Mouse (Mus musculus) layer of hippocampus, postnatal 25 days (tissue): ENCODE data around the gene Arhgef3. TPM values are rescaled to one million over a fixed set of nuclear protein-coding genes. Genes with fewer than 3 reads are reported as not detected.

Experiments used
- DNase-seq, 2 experiments: peaks; one replicate each; pipeline ENCODE4 v3.0.0; 2022; ENCODE audit warnings: mixed read lengths in 2 of 2, low spot score in 1 of 2; ENCODE audit errors: extremely low spot score in 1 of 2
- total RNA-seq, 2 experiments: library from RNA; stranded (reverse); gene quantifications; 2 replicates each; pipeline ENCODE4 v1.2.3; 2021

The Arhgef3 gene
- total RNA-seq, 2 experiments from 2014 or later, result 61.4 to 77.2 TPM

- DNase-seq, result peak; percentile 77 to 79
These were observed 220.9 kb downstream of the Arhgef3 start for GRCm38 (mm10) chr14:27335331-27336207.

GRCm38 (mm10) chr14:27336208-27337114, 221.8 kb downstream of the Arhgef3 start:
- DNase-seq, result peak; percentile 20 to 42

- DNase-seq, result no peak
These were observed 222.5 kb downstream of the Arhgef3 start for GRCm38 (mm10) chr14:27337156-27337555.

- DNase-seq, result peak in 1 of 2 experiments; percentile 62
These were observed 223.5 kb downstream of the Arhgef3 start for GRCm38 (mm10) chr14:27338034-27338708.

GRCm38 (mm10) chr14:27340682-27341415, 226.2 kb downstream of the Arhgef3 start:
- no peak for DNase-seq

- no peak for DNase-seq
These were observed 226.8 kb downstream of the Arhgef3 start for GRCm38 (mm10) chr14:27341486-27341885.

- DNase-seq, result no peak
These were observed 227.8 kb downstream of the Arhgef3 start for GRCm38 (mm10) chr14:27342451-27342850.

- DNase-seq, result no peak
These were observed 229.7 kb downstream of the Arhgef3 start for GRCm38 (mm10) chr14:27344250-27344990.

GRCm38 (mm10) chr14:27345051-27345885, 230.6 kb downstream of the Arhgef3 start:
- DNase-seq, result no peak

- no peak for DNase-seq
These were observed 232.5 kb downstream of the Arhgef3 start for GRCm38 (mm10) chr14:27347224-27347623.

GRCm38 (mm10) chr14:27347666-27348065, 233.0 kb downstream of the Arhgef3 start:
- DNase-seq, result no peak

- DNase-seq, result no peak
These were observed 233.4 kb downstream of the Arhgef3 start for GRCm38 (mm10) chr14:27348088-27348487.

GRCm38 (mm10) chr14:27348656-27349055, 234.0 kb downstream of the Arhgef3 start:
- DNase-seq, result no peak

- DNase-seq, result no peak
These were observed 234.4 kb downstream of the Arhgef3 start for GRCm38 (mm10) chr14:27349120-27349519.

- DNase-seq, result no peak
These were observed 235.4 kb downstream of the Arhgef3 start for GRCm38 (mm10) chr14:27349828-27350729.

- no peak for DNase-seq
These were observed 236.4 kb downstream of the Arhgef3 start for GRCm38 (mm10) chr14:27351051-27351475.

- no peak for DNase-seq
These were observed 236.9 kb downstream of the Arhgef3 start for GRCm38 (mm10) chr14:27351476-27352079.
